25 mouse cellular contexts compared by ENCODE assay signal in genomic region chr1:194989024-194989423, GRCm38 (mm10). TPM values are rescaled to one million over a fixed set of nuclear protein-coding genes. Genes with fewer than 3 reads are reported as not detected.
DNase-seq lines count a peak whose midpoint lies in the region; ATAC-seq and TF ChIP-seq lines count a peak whose summit lies in the region.
"Had no signal": no experiment of that assay in that cellular context is flagged by ENCODE, and none has a peak within 500 bp of the region (broad histone marks: within the 10 kb centered on the region; RNA-seq: fewer than 3 reads in every experiment).

No protein-coding gene starts in this region.

- H3K27me3 ChIP-seq in kidney, postnatal 0 days (ENCODE audit: insufficient read depth, low read length) = no peaks in the 10 kb centered on the region
- H3K27me3 ChIP-seq in kidney, embryonic 14.5 days (ENCODE audit: control insufficient read depth, insufficient read depth, low read length) = no peaks in the 10 kb centered on the region
- no peaks in the 10 kb centered on the region for H3K27me3 ChIP-seq in forebrain, embryonic 14.5 days (replicated peaks; ENCODE audit: control insufficient read depth, insufficient read depth, low read length)
- H3K27me3 ChIP-seq: liver, embryonic 13.5 days; lung, embryonic 15.5 days; neural tube, embryonic 13.5 days; stomach, embryonic 15.5 days had no signal

- intact Hi-C loops in gastrocnemius, adult 2 months (cut with DNase I) = no loop called here
- intact Hi-C loops in gastrocnemius, postnatal 36 days (cut with DNase I) = no loop called here

- no peaks in the 10 kb centered on the region for H3K36me3 ChIP-seq in kidney, postnatal 0 days (ENCODE audit: insufficient read depth, low read length)
- H3K36me3 ChIP-seq in kidney, embryonic 14.5 days (ENCODE audit: control insufficient read depth, insufficient read depth, low read length) = no peaks in the 10 kb centered on the region
- H3K36me3 ChIP-seq in forebrain, embryonic 14.5 days (ENCODE audit: control insufficient read depth, insufficient read depth, low read length) = no peaks in the 10 kb centered on the region
- H3K36me3 ChIP-seq: forebrain, embryonic 10.5 days; liver, embryonic 13.5 days; lung, embryonic 15.5 days; midbrain, embryonic 10.5 days; neural tube, embryonic 13.5 days; stomach, embryonic 15.5 days had no signal

- H3K4me2 ChIP-seq in kidney, postnatal 0 days (ENCODE audit: low read length) = no peak overlapping the region
- H3K4me2 ChIP-seq in kidney, embryonic 14.5 days (replicated peaks; ENCODE audit: low read depth, low read length) = no peak overlapping the region
- no peak overlapping the region for H3K4me2 ChIP-seq in forebrain, embryonic 14.5 days (ENCODE audit: low read length)
- H3K4me2 ChIP-seq: heart, embryonic 11.5 days; liver, embryonic 13.5 days; lung, embryonic 15.5 days; neural tube, embryonic 13.5 days; stomach, embryonic 15.5 days had no signal

- no peak for DNase-seq in gastrocnemius, adult 2 months
- no peak for DNase-seq in gastrocnemius, postnatal 36 days
- DNase-seq in kidney, postnatal 0 days (ENCODE audit: low spot score) = no peak
- peak; percentile 75 for DNase-seq in 416B (ENCODE audit: low read depth)
- DNase-seq in forebrain, embryonic 14.5 days (ENCODE audit: low spot score) = no peak
- DNase-seq: adrenal gland, adult 2 months; cerebellum, adult 11-12 months; cerebellum, postnatal 10 days; forebrain, postnatal 0 days; kidney, adult 8-10 months; layer of hippocampus, adult 9-11 months; liver, embryonic 13.5 days; right cerebral cortex, adult 18-20 months; thymus, adult 18-20 months; thymus, postnatal 36 days had no signal

- H3K4me3 ChIP-seq in gastrocnemius, adult 2 months = no peak overlapping the region
- no peak overlapping the region for H3K4me3 ChIP-seq in kidney, postnatal 0 days (replicated peaks; ENCODE audit: low read depth, low read length)
- no peak overlapping the region for H3K4me3 ChIP-seq in kidney, embryonic 14.5 days (ENCODE audit: low read length)
- H3K4me3 ChIP-seq in forebrain, embryonic 14.5 days (ENCODE audit: low read depth, low read length) = no peak overlapping the region
- H3K4me3 ChIP-seq: forebrain, embryonic 10.5 days; liver, embryonic 13.5 days; lung, embryonic 15.5 days; midbrain, embryonic 10.5 days; myocyte; neural tube, embryonic 13.5 days; stomach, embryonic 15.5 days had no signal

- no peak for ATAC-seq in kidney, postnatal 0 days (replicated peaks; ENCODE audit: low FRiP score, low read depth)
- ATAC-seq in kidney, embryonic 14.5 days (ENCODE audit: low FRiP score, low TSS enrichment) = no peak
- peak; percentile 63 for ATAC-seq in megakaryocyte progenitor cell, adult 5-6 weeks (replicated peaks; ENCODE audit: poor library complexity)
- ATAC-seq in forebrain, embryonic 14.5 days = no peak
- ATAC-seq: forebrain, postnatal 0 days; midbrain, embryonic 16.5 days had no signal

- H3K9me3 ChIP-seq in kidney, postnatal 0 days (replicated peaks; ENCODE audit: low read length) = no peaks in the 10 kb centered on the region
- no peaks in the 10 kb centered on the region for H3K9me3 ChIP-seq in kidney, embryonic 14.5 days (ENCODE audit: control insufficient read depth, low read length)
- no peaks in the 10 kb centered on the region for H3K9me3 ChIP-seq in forebrain, embryonic 14.5 days (replicated peaks; ENCODE audit: control insufficient read depth, low read length)
- H3K9me3 ChIP-seq: forebrain, embryonic 10.5 days; liver, embryonic 13.5 days; lung, embryonic 15.5 days; midbrain, embryonic 10.5 days; neural tube, embryonic 13.5 days; stomach, embryonic 15.5 days had no signal

- TF ChIP-seq CTCF in gastrocnemius, adult 2 months (IDR thresholded peaks at IDR 0.05) = peak; percentile 20; the same call in 1 of the 2 replicates
- TF ChIP-seq CTCF in kidney, postnatal 0 days (IDR thresholded peaks at IDR 0.05; ENCODE audit: low read depth) = 0 out of 2 replicates have a peak, but pooled peaks have one; percentile 18

- H3K4me1 ChIP-seq in kidney, postnatal 0 days (replicated peaks; ENCODE audit: insufficient read depth, low read length) = no peaks in the 10 kb centered on the region
- H3K4me1 ChIP-seq in kidney, embryonic 14.5 days (ENCODE audit: control insufficient read depth, insufficient read depth, low read length) = no peaks in the 10 kb centered on the region
- no peaks in the 10 kb centered on the region for H3K4me1 ChIP-seq in forebrain, embryonic 14.5 days (ENCODE audit: control insufficient read depth, insufficient read depth, low read length)
- H3K4me1 ChIP-seq: forebrain, embryonic 10.5 days; lung, embryonic 15.5 days; midbrain, embryonic 10.5 days; neural tube, embryonic 13.5 days; stomach, embryonic 15.5 days had no signal

- H3K9ac ChIP-seq in kidney, postnatal 0 days (ENCODE audit: low read depth, low read length) = no peak overlapping the region
- H3K9ac ChIP-seq in kidney, embryonic 14.5 days (ENCODE audit: low read depth, low read length) = no peak overlapping the region
- no peak overlapping the region for H3K9ac ChIP-seq in forebrain, embryonic 14.5 days (ENCODE audit: low read length)
- H3K9ac ChIP-seq: forebrain, postnatal 0 days; liver, embryonic 13.5 days; lung, embryonic 15.5 days; neural tube, embryonic 13.5 days; stomach, embryonic 15.5 days had no signal

- 98% methylated on average over 1 of the region's 1 CpGs for WGBS in kidney, postnatal 0 days
- WGBS in kidney, embryonic 14.5 days = 93% methylated on average over 1 of the region's 1 CpGs
- 90% methylated on average over 1 of the region's 1 CpGs for WGBS in forebrain, embryonic 14.5 days

- H3K27ac ChIP-seq in gastrocnemius, adult 2 months = peak overlapping the region; percentile 85; the same call in 1 of the 2 replicates
- no peak overlapping the region for H3K27ac ChIP-seq in kidney, postnatal 0 days
- H3K27ac ChIP-seq in kidney, embryonic 14.5 days (ENCODE audit: low read depth, low read length) = no peak overlapping the region
- H3K27ac ChIP-seq in forebrain, embryonic 14.5 days (ENCODE audit: low read depth, low read length) = no peak overlapping the region
- H3K27ac ChIP-seq: forebrain, embryonic 10.5 days; liver, embryonic 13.5 days; lung, embryonic 15.5 days; midbrain, embryonic 10.5 days; neural tube, embryonic 13.5 days; stomach, embryonic 15.5 days had no signal

RNA-seq across cellular contexts. Expression of gene Cd34, which starts 50.4 kb away (rescaled TPM):
- total RNA-seq in gastrocnemius, adult 2 months (2021) = 10 to 100 TPM; 32.8 to 49.3 TPM
- total RNA-seq in gastrocnemius, postnatal 36 days (2021) = 10 to 100 TPM; 39.8 to 41.4 TPM
- 84.6 and 91.2 TPM in 2 replicates for polyA plus RNA-seq in kidney, postnatal 0 days (2015; fragmentation: Nextera tagmentation; extraction: Ambion mirVana)
- 70.5 and 90.2 TPM in 2 replicates for polyA plus RNA-seq in kidney, embryonic 14.5 days (2014; fragmentation: Nextera tagmentation; extraction: Ambion mirVana)
- 177 and 202 TPM in 2 replicates for total RNA-seq in megakaryocyte progenitor cell, adult 5-6 weeks (2015)
- total RNA-seq in megakaryocyte progenitor cell, adult 5-6 weeks (2017) = 240 and 266 TPM in 2 replicates
- polyA plus RNA-seq in forebrain, embryonic 14.5 days (2014; fragmentation: Nextera tagmentation; extraction: Ambion mirVana) = 33.4 and 36.9 TPM in 2 replicates
